In genomic region chr2:150688541-150689186, GRCm38 (mm10) we compare ENCODE assay signal across 9 mouse cellular contexts. TPM values are rescaled to one million over a fixed set of nuclear protein-coding genes. Genes with fewer than 3 reads are reported as not detected.
A peak's percentile ranks its signal among the peaks of the same experiment; 100 is the strongest.
DNase-seq lines count a peak whose midpoint lies in the region; ATAC-seq lines count a peak whose summit lies in the region.
"Had no signal": no experiment of that assay in that cellular context is flagged by ENCODE, and none has a peak within 500 bp of the region (broad histone marks: within the 10 kb centered on the region; RNA-seq: fewer than 3 reads in every experiment).

No protein-coding gene starts in this region.

- peaks cover 9% of the 10 kb centered on the region for H3K4me1 ChIP-seq in heart, embryonic 15.5 days (replicated peaks)
- H3K4me1 ChIP-seq in kidney, embryonic 16.5 days (ENCODE audit: insufficient read depth, low read length): peaks cover 7% of the 10 kb centered on the region
- H3K4me1 ChIP-seq in midbrain, embryonic 11.5 days (ENCODE audit: control insufficient read depth, insufficient read depth, low read length): peaks cover 8% of the 10 kb centered on the region; the same call in 1 of the 2 replicates

- H3K4me2 ChIP-seq in heart, embryonic 15.5 days: peak overlapping the region; percentile 82
- peak overlapping the region; percentile 56 for H3K4me2 ChIP-seq in kidney, embryonic 16.5 days (replicated peaks; ENCODE audit: low read depth, low read length)
- peak overlapping the region; percentile 69 for H3K4me2 ChIP-seq in midbrain, embryonic 11.5 days

- no peaks in the 10 kb centered on the region for H3K36me3 ChIP-seq in heart, embryonic 15.5 days
- no peaks in the 10 kb centered on the region for H3K36me3 ChIP-seq in kidney, embryonic 16.5 days (ENCODE audit: insufficient read depth, low read length)
- H3K36me3 ChIP-seq in midbrain, embryonic 11.5 days (ENCODE audit: control insufficient read depth, insufficient read depth, low read length): no peaks in the 10 kb centered on the region

- ATAC-seq in frontal cortex, adult (ENCODE audit: low TSS enrichment): no peak
- ATAC-seq in heart, embryonic 15.5 days (replicated peaks; ENCODE audit: insufficient number of reproducible peaks, insufficient read depth, low FRiP score, low read depth): no peak
- ATAC-seq in kidney, embryonic 16.5 days (ENCODE audit: low FRiP score, low TSS enrichment): peak; percentile 36
- ATAC-seq in midbrain, embryonic 11.5 days (ENCODE audit: low FRiP score): peak; percentile 56

- H3K27ac ChIP-seq in heart, embryonic 15.5 days: no peak overlapping the region
- H3K27ac ChIP-seq in kidney, embryonic 16.5 days (ENCODE audit: low read length): no peak overlapping the region
- H3K27ac ChIP-seq in midbrain, embryonic 11.5 days (ENCODE audit: low read depth, low read length): no peak overlapping the region

- no peaks in the 10 kb centered on the region for H3K9me3 ChIP-seq in heart, embryonic 15.5 days (replicated peaks)
- H3K9me3 ChIP-seq in kidney, embryonic 16.5 days (ENCODE audit: low read length): no peaks in the 10 kb centered on the region
- H3K9me3 ChIP-seq in midbrain, embryonic 11.5 days (ENCODE audit: control insufficient read depth, low read length): no peaks in the 10 kb centered on the region
- H3K9me3 ChIP-seq: megakaryocyte, embryonic 14.5 days had no signal

- peak overlapping the region; percentile 37 for H3K9ac ChIP-seq in heart, embryonic 15.5 days
- no peak overlapping the region; the same call in 1 of the 2 replicates for H3K9ac ChIP-seq in kidney, embryonic 16.5 days (replicated peaks; ENCODE audit: low read length)
- peak overlapping the region; percentile 41 for H3K9ac ChIP-seq in midbrain, embryonic 11.5 days (ENCODE audit: low read length)

- WGBS in heart, embryonic 15.5 days: under 1% methylated on average over 44 of the region's 44 CpGs
- WGBS in kidney, embryonic 16.5 days: under 1% methylated on average over 44 of the region's 44 CpGs
- 1% methylated on average over 44 of the region's 44 CpGs for WGBS in midbrain, embryonic 11.5 days

- peak overlapping the region; percentile 50 for H3K4me3 ChIP-seq in heart, embryonic 15.5 days
- H3K4me3 ChIP-seq in kidney, embryonic 16.5 days (ENCODE audit: low read length): peak overlapping the region; percentile 40
- H3K4me3 ChIP-seq in midbrain, embryonic 11.5 days (ENCODE audit: low read depth, low read length): peak overlapping the region; percentile 36
- H3K4me3 ChIP-seq: megakaryocyte, embryonic 14.5 days had no signal

- DNase-seq in frontal cortex, postnatal 10 days (ENCODE audit: low spot score in 2 of 2): peak; percentile 34 to 66
- DNase-seq in ES-CJ7 (ENCODE audit: low read depth, low spot score) (peak; percentile 30), MN1 (ENCODE audit: low spot score) (no peak)
- peak; percentile 51 for DNase-seq in embryo, embryonic 9.5 days (ENCODE audit: extremely low spot score)
- DNase-seq in midbrain, embryonic 11.5 days (ENCODE audit: low spot score, missing footprints): peak; percentile 93

- peaks cover 85% of the 10 kb centered on the region for H3K27me3 ChIP-seq in heart, embryonic 15.5 days
- peaks cover 64% of the 10 kb centered on the region for H3K27me3 ChIP-seq in kidney, embryonic 16.5 days (ENCODE audit: insufficient read depth, low read length)
- H3K27me3 ChIP-seq in midbrain, embryonic 11.5 days (ENCODE audit: control insufficient read depth, insufficient read depth, low read length): peaks cover 46% of the 10 kb centered on the region

RNA-seq across cellular contexts. Expression of gene Vsx1, which starts 0.5 kb away (rescaled TPM):
- not detected in 2 replicates for polyA plus RNA-seq in heart, embryonic 15.5 days (2015; fragmentation: Nextera tagmentation; extraction: Ambion mirVana)
- polyA plus RNA-seq in kidney, embryonic 16.5 days (2015; fragmentation: Nextera tagmentation; extraction: Ambion mirVana): not detected in 2 replicates
- polyA plus RNA-seq in midbrain, embryonic 11.5 days (2014; fragmentation: Nextera tagmentation; extraction: Ambion mirVana): 0.31 and 0.33 TPM in 2 replicates

RNA-seq across cellular contexts. Expression of gene Acss1, which starts 20.4 kb away (rescaled TPM):
- polyA plus RNA-seq in heart, embryonic 15.5 days (2015; fragmentation: Nextera tagmentation; extraction: Ambion mirVana): 8.8 and 12.1 TPM in 2 replicates
- polyA plus RNA-seq in kidney, embryonic 16.5 days (2015; fragmentation: Nextera tagmentation; extraction: Ambion mirVana): 14.5 and 15.7 TPM in 2 replicates
- 20.5 and 21.5 TPM in 2 replicates for polyA plus RNA-seq in midbrain, embryonic 11.5 days (2014; fragmentation: Nextera tagmentation; extraction: Ambion mirVana)

Comparison
In these comparisons a context has a peak if more than half of its experiments do, and no peak if none do; other contexts are left out.
1. ATAC-seq: peak in kidney, embryonic 16.5 days (single experiment) and midbrain, embryonic 11.5 days (single experiment); none in frontal cortex, adult (single experiment) and heart, embryonic 15.5 days (single experiment).
2. Peak in every context shown above with its lines, with median percentiles within 50 percentile points of each other: H3K4me2 ChIP-seq and H3K4me3 ChIP-seq.